Mouse (Mus musculus): ENCODE data around the gene Ppp3ca. TPM values are rescaled to one million over a fixed set of nuclear protein-coding genes. Genes with fewer than 3 reads are reported as not detected.

The Ppp3ca gene
- polyA plus RNA-seq, 1 experiment from 2014 or later, result 92.2 TPM

GRCm38 (mm10) chr3:136967510-136967909 lies 297.6 kb downstream of the Ppp3ca start:
- TF ChIP-seq CTCF (IDR thresholded peaks at IDR 0.05), result no peak
- in situ Hi-C loops (cut with MboI; ENCODE audit: low pct_unique_long_range_greater_than_20kb), result no loop called here
- ATAC-seq (no peak), DNase-seq (ENCODE audit: low read depth, low spot score) (no peak)
- POLR2A ChIA-PET, result no interaction called here
- H3K27me3 ChIP-seq, result no peaks in the 10 kb centered on the region
- CTCF ChIA-PET, result no interaction called here

- TF ChIP-seq CTCF (IDR thresholded peaks at IDR 0.05), result no peak
- DNase-seq (ENCODE audit: low read depth, low spot score) (no peak), ATAC-seq (no peak)
- no peaks in the 10 kb centered on the region for H3K27me3 ChIP-seq
- ChIA-PET CTCF (interaction anchor here (0.9 to 2.9 kb wide), 6 partner anchors 12 to 55 kb away, joined by 3 to 8 read pairs (median 4); no protein-coding TSS in a partner anchor), POLR2A (no interaction called here)
- in situ Hi-C loops (cut with MboI; ENCODE audit: low pct_unique_long_range_greater_than_20kb), result no loop called here
These were observed 299.9 kb downstream of the Ppp3ca start for GRCm38 (mm10) chr3:136969796-136970195.

- TF ChIP-seq CTCF (IDR thresholded peaks at IDR 0.05), result no peak
- H3K27me3 ChIP-seq, result no peaks in the 10 kb centered on the region
- ChIA-PET CTCF (no interaction called here), POLR2A (no interaction called here)
- ATAC-seq (no peak), DNase-seq (ENCODE audit: low read depth, low spot score) (no peak)
- in situ Hi-C loops (cut with MboI; ENCODE audit: low pct_unique_long_range_greater_than_20kb), result no loop called here
These were observed 307.9 kb downstream of the Ppp3ca start for GRCm38 (mm10) chr3:136977859-136978258.

GRCm38 (mm10) chr3:136980915-136981588 lies 311.1 kb downstream of the Ppp3ca start:
- POLR2A ChIA-PET, result no interaction called here

DNA sequence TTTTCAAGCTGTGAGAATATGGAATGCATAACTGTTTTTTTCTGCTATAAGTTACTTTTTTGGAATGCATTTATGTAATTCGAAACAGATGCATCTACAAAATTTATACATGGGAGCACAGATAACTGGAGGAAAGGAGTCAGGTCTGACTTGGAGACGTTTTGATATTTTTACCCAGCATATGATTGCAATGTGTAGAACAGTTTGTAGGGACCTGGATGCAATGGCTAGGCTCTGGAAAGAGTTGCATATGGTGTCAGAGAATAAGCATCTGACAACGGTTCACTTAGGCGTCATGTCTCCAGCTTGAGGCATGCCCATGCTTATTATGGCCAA lies 311.6 kb downstream of the Ppp3ca start:
- no peak for ATAC-seq
- POLR2A ChIA-PET, result no interaction called here
- CTCF ChIA-PET, result interaction anchor here (2.0 kb wide), 1 partner anchor 15 kb away, joined by 8 read pairs; no protein-coding TSS in a partner anchor

More at GRCm38 (mm10) chr3:136980915-136981588, 311.1 kb downstream of the Ppp3ca start:
- CTCF ChIA-PET, result interaction anchor here (2.0 kb wide), 1 partner anchor 16 kb away, joined by 8 read pairs; no protein-coding TSS in a partner anchor
- no peak for DNase-seq (ENCODE audit: low read depth, low spot score)
- TF ChIP-seq CTCF (IDR thresholded peaks at IDR 0.05), result no peak
- H3K27me3 ChIP-seq, result no peaks in the 10 kb centered on the region
- in situ Hi-C loops (cut with MboI; ENCODE audit: low pct_unique_long_range_greater_than_20kb), result no loop called here
- no peak for ATAC-seq

DNA sequence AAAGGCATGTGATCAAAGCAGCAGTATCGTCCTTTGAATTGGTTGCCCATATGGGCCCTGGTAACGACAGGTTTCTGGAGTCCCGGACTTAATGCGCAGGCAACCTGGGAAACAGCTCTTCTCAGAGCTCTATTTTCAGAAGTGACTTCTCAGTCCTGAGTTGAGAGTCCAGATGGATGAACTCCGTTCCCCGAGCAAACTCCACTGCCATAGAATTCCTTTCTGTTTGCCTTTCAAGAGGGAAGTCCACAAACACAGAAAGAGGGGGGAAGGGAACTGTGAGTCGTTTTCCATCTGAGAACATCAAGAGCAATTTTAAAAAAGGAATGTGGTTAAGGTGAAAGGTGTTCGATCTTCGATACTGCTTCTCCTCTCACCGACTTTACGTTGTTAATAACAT lies 312.1 kb downstream of the Ppp3ca start:
- CTCF ChIA-PET, result interaction anchor here (2.0 kb wide), 1 partner anchor 15 kb away, joined by 8 read pairs; no protein-coding TSS in a partner anchor
- in situ Hi-C loops (cut with MboI; ENCODE audit: low pct_unique_long_range_greater_than_20kb), result no loop called here
- POLR2A ChIA-PET, result no interaction called here
- no peak for TF ChIP-seq CTCF (IDR thresholded peaks at IDR 0.05)
- DNase-seq (ENCODE audit: low read depth, low spot score) (no peak), ATAC-seq (no peak)
- H3K27me3 ChIP-seq, result no peaks in the 10 kb centered on the region

More for the DNA sequence above, 311.6 kb downstream of the Ppp3ca start:
- H3K27me3 ChIP-seq, result no peaks in the 10 kb centered on the region
- no peak for DNase-seq (ENCODE audit: low read depth, low spot score)
- TF ChIP-seq CTCF (IDR thresholded peaks at IDR 0.05), result no peak
- in situ Hi-C loops (cut with MboI; ENCODE audit: low pct_unique_long_range_greater_than_20kb), result no loop called here

GRCm38 (mm10) chr3:136986096-136986881 lies 316.4 kb downstream of the Ppp3ca start:
- ChIA-PET CTCF (interaction anchor here (0.8 to 1.2 kb wide), 3 partner anchors 29 to 60 kb away, joined by 3 to 4 read pairs (median 3); no protein-coding TSS in a partner anchor), POLR2A (no interaction called here)
- ATAC-seq, result no peak
- no peak for DNase-seq (ENCODE audit: low read depth, low spot score)
- H3K27me3 ChIP-seq, result no peaks in the 10 kb centered on the region
- in situ Hi-C loops (cut with MboI; ENCODE audit: low pct_unique_long_range_greater_than_20kb), result no loop called here
- TF ChIP-seq CTCF (IDR thresholded peaks at IDR 0.05), result no peak

All from Patski (cell line).